Mouse (Mus musculus): ENCODE data around the gene Ulk1. TPM values are rescaled to one million over a fixed set of nuclear protein-coding genes. Genes with fewer than 3 reads are reported as not detected.

Ulk1 gene
- 33.6 and 34.6 TPM in 2 replicates for polyA plus RNA-seq (2014; fragmentation: Nextera tagmentation; extraction: Ambion mirVana)

- Histone ChIP-seq H3K9ac (ENCODE audit: low read depth, low read length) (peak within 1 kb of the TSS; percentile 97), H3K27me3 (ENCODE audit: control insufficient read depth, insufficient read depth, low read length) (no peaks in the 10 kb centered on the region), H3K27ac (ENCODE audit: low read depth, low read length) (peak within 1 kb of the TSS; percentile 69), H3K9me3 (ENCODE audit: control insufficient read depth, low read length) (no peaks in the 10 kb centered on the region), H3K4me3 (ENCODE audit: low read length) (peak within 1 kb of the TSS; percentile 86), H3K4me2 (replicated peaks; ENCODE audit: low read depth, low read length) (peak within 1 kb of the TSS; percentile 87), H3K36me3 (ENCODE audit: control insufficient read depth, insufficient read depth, low read length) (peaks cover 9% of the 10 kb centered on the region; the same call in 1 of the 2 replicates), H3K4me1 (ENCODE audit: control insufficient read depth, insufficient read depth, low read length) (peaks cover 15% of the 10 kb centered on the region)
- under 1% methylated on average over 67 of the region's 80 CpGs for WGBS
- peak; percentile 96 for ATAC-seq (ENCODE audit: low FRiP score, low TSS enrichment)
Measured at GRCm38 (mm10) chr5:110809667-110810325, at the start of gene Ulk1. Ulk1 (minus strand) TSS chr5:110810097.

DNA sequence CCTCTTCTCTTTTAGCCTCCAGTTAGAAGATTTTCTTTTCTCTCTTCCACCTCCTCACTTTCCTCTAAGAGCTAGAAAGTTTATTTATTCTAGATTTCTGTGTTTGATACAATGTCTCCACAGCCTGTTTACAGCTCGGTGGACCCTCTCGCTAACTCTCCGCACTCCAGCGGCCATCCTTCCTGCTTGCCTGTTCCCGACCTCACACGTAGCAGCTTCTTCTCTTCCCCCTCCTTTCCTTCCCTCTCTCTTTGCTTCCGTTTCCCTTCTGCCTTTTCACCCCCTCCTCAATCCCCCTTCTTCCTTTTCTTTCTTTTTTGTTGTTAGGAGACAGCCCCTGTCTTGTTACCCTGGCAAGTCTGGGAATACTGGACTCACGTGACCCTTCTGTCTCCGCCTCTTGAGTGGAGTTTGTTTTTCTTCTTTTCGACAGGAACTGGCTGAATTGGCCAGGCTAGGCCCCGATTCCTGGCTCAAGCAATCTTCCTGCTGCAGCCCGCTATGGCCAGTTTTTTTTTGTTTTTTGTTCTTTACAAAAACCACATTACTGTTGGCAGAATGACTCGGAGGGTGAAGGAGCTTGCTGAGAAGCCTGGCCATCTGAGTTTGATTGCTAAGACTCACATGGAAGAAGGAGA lies 49.2 kb upstream of the Ulk1 start:
- peak overlapping the region; percentile 17 for H3K4me3 ChIP-seq (ENCODE audit: low read length)
- WGBS: 29% methylated on average over 13 of the region's 13 CpGs
- H3K4me2 ChIP-seq (replicated peaks; ENCODE audit: low read depth, low read length): no peak overlapping the region; the same call in 1 of the 2 replicates
- H3K36me3 ChIP-seq (ENCODE audit: control insufficient read depth, insufficient read depth, low read length): peaks cover 28% of the 10 kb centered on the region
- H3K27ac ChIP-seq (ENCODE audit: low read depth, low read length): peak overlapping the region; percentile 76
- no peak overlapping the region for H3K9ac ChIP-seq (ENCODE audit: low read depth, low read length)
- H3K4me1 ChIP-seq (ENCODE audit: control insufficient read depth, insufficient read depth, low read length): 0 out of 2 replicates have a peak, but pooled peaks cover 5% of the 10 kb centered on the region
- ATAC-seq (ENCODE audit: low FRiP score, low TSS enrichment): peak; percentile 80
- no peaks in the 10 kb centered on the region for H3K9me3 ChIP-seq (ENCODE audit: control insufficient read depth, low read length)
- no peaks in the 10 kb centered on the region for H3K27me3 ChIP-seq (ENCODE audit: control insufficient read depth, insufficient read depth, low read length)

DNA sequence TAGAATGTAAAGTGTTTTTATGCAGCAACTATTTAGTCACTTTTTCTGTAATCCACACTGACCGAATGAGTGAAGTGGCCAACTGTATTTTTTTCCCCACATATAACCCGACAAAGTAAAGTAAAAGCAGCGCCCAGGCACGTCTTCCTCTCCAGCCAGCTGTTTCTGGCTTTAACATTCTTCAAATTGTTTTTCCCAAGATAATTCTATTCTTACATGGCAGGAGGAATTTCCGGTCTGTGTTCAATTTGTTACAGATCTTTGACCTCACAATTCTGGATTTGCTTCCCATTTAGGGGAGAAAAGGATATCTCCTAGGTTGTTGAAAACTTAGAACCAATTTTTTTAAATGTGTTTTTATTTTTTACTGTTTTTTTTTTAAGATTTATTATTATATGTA lies 47.2 kb upstream of the Ulk1 start:
- 83% methylated on average over 5 of the region's 5 CpGs for WGBS

GRCm38 (mm10) chr5:110852990-110853389 lies 43.1 kb upstream of the Ulk1 start:
- Histone ChIP-seq H3K36me3 (ENCODE audit: control insufficient read depth, insufficient read depth, low read length) (peaks cover 41% of the 10 kb centered on the region), H3K4me3 (ENCODE audit: low read length) (no peak overlapping the region), H3K9ac (ENCODE audit: low read depth, low read length) (no peak overlapping the region), H3K4me2 (replicated peaks; ENCODE audit: low read depth, low read length) (no peak overlapping the region), H3K27ac (ENCODE audit: low read depth, low read length) (no peak overlapping the region), H3K27me3 (ENCODE audit: control insufficient read depth, insufficient read depth, low read length) (no peaks in the 10 kb centered on the region), H3K4me1 (ENCODE audit: control insufficient read depth, insufficient read depth, low read length) (no peaks in the 10 kb centered on the region), H3K9me3 (ENCODE audit: control insufficient read depth, low read length) (no peaks in the 10 kb centered on the region)
- no peak for ATAC-seq (ENCODE audit: low FRiP score, low TSS enrichment)
- 90% methylated on average over 1 of the region's 1 CpGs for WGBS

More for the DNA sequence above, 47.2 kb upstream of the Ulk1 start:
- Histone ChIP-seq H3K4me2 (replicated peaks; ENCODE audit: low read depth, low read length) (no peak overlapping the region), H3K4me3 (ENCODE audit: low read length) (no peak overlapping the region), H3K9me3 (ENCODE audit: control insufficient read depth, low read length) (no peaks in the 10 kb centered on the region), H3K4me1 (ENCODE audit: control insufficient read depth, insufficient read depth, low read length) (0 out of 2 replicates have a peak, but pooled peaks cover 5% of the 10 kb centered on the region), H3K9ac (ENCODE audit: low read depth, low read length) (no peak overlapping the region), H3K27me3 (ENCODE audit: control insufficient read depth, insufficient read depth, low read length) (no peaks in the 10 kb centered on the region), H3K27ac (ENCODE audit: low read depth, low read length) (no peak overlapping the region), H3K36me3 (ENCODE audit: control insufficient read depth, insufficient read depth, low read length) (peaks cover 23% of the 10 kb centered on the region)
- ATAC-seq (ENCODE audit: low FRiP score, low TSS enrichment): no peak

DNA sequence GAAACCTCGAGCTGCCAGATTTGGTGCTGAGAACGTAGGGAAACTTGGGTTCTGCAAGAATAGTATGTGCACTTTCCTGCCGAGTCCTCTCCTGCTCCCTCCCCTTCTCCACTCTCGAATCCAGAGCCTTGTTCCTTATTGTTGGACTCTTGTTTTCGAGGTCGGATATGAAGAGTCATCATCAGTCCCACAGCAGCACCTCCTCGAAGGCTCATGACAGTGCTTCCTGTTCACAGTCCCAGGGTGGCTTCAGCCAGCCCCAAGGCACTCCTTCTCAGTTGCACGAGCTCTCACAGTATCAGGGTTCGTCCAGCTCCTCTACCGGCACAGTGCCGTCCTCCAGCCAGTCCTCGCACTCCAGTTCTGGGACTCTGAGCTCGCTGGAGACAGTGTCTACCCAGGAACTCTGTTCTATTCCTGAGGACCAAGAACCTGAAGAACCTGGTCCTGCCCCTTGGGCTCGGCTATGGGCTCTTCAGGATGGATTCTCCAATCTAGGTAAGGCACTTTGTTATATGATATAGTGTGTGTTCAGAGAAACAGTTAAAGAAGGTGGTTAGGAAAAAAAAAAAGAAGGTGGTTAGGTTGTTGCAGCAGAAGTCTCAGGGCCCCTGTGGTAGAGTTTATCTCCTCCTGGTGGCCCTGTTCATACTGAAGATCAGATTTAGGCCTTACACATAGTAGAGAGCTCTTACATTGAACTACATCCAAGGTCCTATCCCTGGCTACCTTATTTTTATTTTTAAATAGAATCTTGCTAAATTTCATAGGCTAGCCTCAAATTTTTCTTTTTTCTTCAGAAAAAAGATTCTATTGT lies 31.4 kb upstream of the Ulk1 start:
- peak overlapping the region; percentile 78; the same call in 1 of the 2 replicates for H3K4me3 ChIP-seq (ENCODE audit: low read length)
- 89% methylated on average over 14 of the region's 14 CpGs for WGBS
- no peak overlapping the region for H3K27ac ChIP-seq (ENCODE audit: low read depth, low read length)
- H3K36me3 ChIP-seq (ENCODE audit: control insufficient read depth, insufficient read depth, low read length): peaks cover 25% of the 10 kb centered on the region; the same call in 1 of the 2 replicates
- peaks cover 6% of the 10 kb centered on the region; the same call in 1 of the 2 replicates for H3K4me1 ChIP-seq (ENCODE audit: control insufficient read depth, insufficient read depth, low read length)
- no peaks in the 10 kb centered on the region for H3K9me3 ChIP-seq (ENCODE audit: control insufficient read depth, low read length)
- H3K4me2 ChIP-seq (replicated peaks; ENCODE audit: low read depth, low read length): no peak overlapping the region
- no peak for ATAC-seq (ENCODE audit: low FRiP score, low TSS enrichment)
- H3K27me3 ChIP-seq (ENCODE audit: control insufficient read depth, insufficient read depth, low read length): no peaks in the 10 kb centered on the region
- no peak overlapping the region for H3K9ac ChIP-seq (ENCODE audit: low read depth, low read length)

DNA sequence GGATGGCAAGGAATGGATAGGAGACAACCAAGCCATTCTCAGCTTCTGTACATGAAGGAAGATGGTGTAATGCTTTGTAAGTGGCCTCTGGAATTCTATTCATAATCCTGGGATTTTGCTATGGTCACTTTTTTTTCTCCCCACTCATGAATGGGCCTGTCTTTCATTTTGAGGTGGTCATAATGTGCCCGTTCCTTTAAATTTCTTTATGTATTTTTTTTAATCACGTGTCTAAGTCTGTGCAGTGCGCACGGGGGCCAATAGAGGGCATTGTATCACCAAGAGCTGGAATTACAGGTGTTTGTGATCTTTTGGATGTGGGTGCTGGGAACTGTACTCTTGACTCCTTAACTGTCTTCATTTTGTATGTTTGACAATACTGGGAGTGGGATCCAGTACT lies 30.6 kb upstream of the Ulk1 start:
- H3K4me2 ChIP-seq (replicated peaks; ENCODE audit: low read depth, low read length): peak overlapping the region; percentile 53
- no peak for ATAC-seq (ENCODE audit: low FRiP score, low TSS enrichment)
- no peaks in the 10 kb centered on the region for H3K9me3 ChIP-seq (ENCODE audit: control insufficient read depth, low read length)
- peak overlapping the region; percentile 65 for H3K9ac ChIP-seq (ENCODE audit: low read depth, low read length)
- peaks cover 6% of the 10 kb centered on the region; the same call in 1 of the 2 replicates for H3K4me1 ChIP-seq (ENCODE audit: control insufficient read depth, insufficient read depth, low read length)
- WGBS: 10% methylated on average over 4 of the region's 4 CpGs
- peak overlapping the region; percentile 85 for H3K27ac ChIP-seq (ENCODE audit: low read depth, low read length)
- H3K36me3 ChIP-seq (ENCODE audit: control insufficient read depth, insufficient read depth, low read length): peaks cover 20% of the 10 kb centered on the region; the same call in 1 of the 2 replicates
- H3K4me3 ChIP-seq (ENCODE audit: low read length): peak overlapping the region; percentile 78
- no peaks in the 10 kb centered on the region for H3K27me3 ChIP-seq (ENCODE audit: control insufficient read depth, insufficient read depth, low read length)

GRCm38 (mm10) chr5:110839678-110840365 lies 29.9 kb upstream of the Ulk1 start, which contains the start of the genes Hscb and Chek2:
Hscb (minus strand) TSS chr5:110839777.
Chek2 (plus strand) TSS chr5:110839979.
- peak; percentile 98 for ATAC-seq (ENCODE audit: low FRiP score, low TSS enrichment)
- WGBS: 1% methylated on average over 37 of the region's 41 CpGs
- Histone ChIP-seq H3K4me2 (replicated peaks; ENCODE audit: low read depth, low read length) (peak within 1 kb of the TSS; percentile 72), H3K27me3 (ENCODE audit: control insufficient read depth, insufficient read depth, low read length) (no peaks in the 10 kb centered on the region), H3K27ac (ENCODE audit: low read depth, low read length) (peak within 1 kb of the TSS; percentile 85), H3K9ac (ENCODE audit: low read depth, low read length) (peak within 1 kb of the TSS; percentile 80), H3K4me3 (ENCODE audit: low read length) (peak within 1 kb of the TSS; percentile 78), H3K9me3 (ENCODE audit: control insufficient read depth, low read length) (no peaks in the 10 kb centered on the region), H3K36me3 (ENCODE audit: control insufficient read depth, insufficient read depth, low read length) (peaks cover 20% of the 10 kb centered on the region; the same call in 1 of the 2 replicates), H3K4me1 (ENCODE audit: control insufficient read depth, insufficient read depth, low read length) (peaks cover 6% of the 10 kb centered on the region; the same call in 1 of the 2 replicates)

DNA sequence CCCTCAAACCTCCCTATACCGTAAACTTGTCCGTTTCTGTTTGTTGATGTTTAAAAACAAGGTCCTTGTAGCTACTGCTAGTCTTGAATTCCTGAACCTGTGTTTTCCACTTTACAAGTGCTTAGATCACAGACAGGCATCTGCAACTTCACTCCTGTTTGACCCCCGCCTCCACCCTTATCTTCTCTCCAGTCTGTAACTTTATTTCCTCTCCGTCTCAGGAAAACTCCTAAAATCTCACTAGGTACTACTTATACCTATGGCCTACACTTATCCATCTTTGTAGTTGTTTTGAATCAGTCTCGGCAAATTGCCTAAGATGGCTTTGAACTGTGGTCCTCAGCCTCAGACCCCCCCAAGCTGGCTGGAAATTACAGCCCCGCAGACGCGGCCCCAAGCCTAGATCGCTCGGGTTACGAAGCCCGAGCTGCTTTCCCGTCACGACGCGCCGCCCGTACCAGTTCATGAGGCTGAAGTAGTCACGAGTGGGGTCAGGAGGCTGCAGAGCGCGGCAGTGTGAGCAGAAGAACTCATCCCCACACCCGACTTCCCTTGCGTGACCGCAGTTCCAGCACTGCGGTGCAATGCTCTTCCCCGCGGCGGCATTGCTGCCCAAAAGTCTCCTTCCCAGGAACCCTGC lies 29.3 kb upstream of the Ulk1 start:
- 5% methylated on average over 28 of the region's 28 CpGs for WGBS
- peak overlapping the region; percentile 72 for H3K4me2 ChIP-seq (replicated peaks; ENCODE audit: low read depth, low read length)
- ATAC-seq (ENCODE audit: low FRiP score, low TSS enrichment): peak; percentile 75
- H3K9ac ChIP-seq (ENCODE audit: low read depth, low read length): peak overlapping the region; percentile 80
- peaks cover 6% of the 10 kb centered on the region; the same call in 1 of the 2 replicates for H3K4me1 ChIP-seq (ENCODE audit: control insufficient read depth, insufficient read depth, low read length)
- peak overlapping the region; percentile 81 for H3K27ac ChIP-seq (ENCODE audit: low read depth, low read length)
- peak overlapping the region; percentile 78 for H3K4me3 ChIP-seq (ENCODE audit: low read length)
- no peaks in the 10 kb centered on the region for H3K9me3 ChIP-seq (ENCODE audit: control insufficient read depth, low read length)
- peaks cover 20% of the 10 kb centered on the region; the same call in 1 of the 2 replicates for H3K36me3 ChIP-seq (ENCODE audit: control insufficient read depth, insufficient read depth, low read length)
- H3K27me3 ChIP-seq (ENCODE audit: control insufficient read depth, insufficient read depth, low read length): no peaks in the 10 kb centered on the region
